Mouse (Mus musculus) myocyte (in vitro differentiated cells): Measurements from ENCODE around the gene Arhgap25.

Experiments used
- CEBPB ChIP-seq: IDR thresholded peaks from 2 replicates; pipeline ENCODE4 v1.6.1; 2011; ENCODE audit warnings: mild to moderate bottlenecking, moderate library complexity; ENCODE audit not compliant: poor library complexity, insufficient read depth, severe bottlenecking
- E2F4 ChIP-seq: IDR thresholded peaks from one replicate; pipeline ENCODE4 v1.6.1; 2011; ENCODE audit warnings: mild to moderate bottlenecking, control low read depth, moderate library complexity; ENCODE audit not compliant: insufficient read depth
- MAX ChIP-seq: IDR thresholded peaks from one replicate; pipeline ENCODE4 v1.6.1; 2011; ENCODE audit warnings: low read depth, mild to moderate bottlenecking, control low read depth
- MYOD1 ChIP-seq, 3 experiments: IDR thresholded peaks; one replicate each; pipeline ENCODE4 v1.6.1; 2011; ENCODE audit warnings: control low read depth in 2 of 3, low read depth in 2 of 3, mild to moderate bottlenecking in 2 of 3, moderate library complexity in 1 of 3; ENCODE audit not compliant: insufficient read length in 2 of 3, control insufficient read depth in 1 of 3
- MYOG ChIP-seq, 3 experiments: IDR thresholded peaks; one replicate each; pipeline ENCODE4 v1.6.1; 2011; ENCODE audit warnings: control low read depth in 2 of 3, low read depth in 2 of 3, mild to moderate bottlenecking in 2 of 3; ENCODE audit not compliant: insufficient read length in 2 of 3, control insufficient read depth in 1 of 3, insufficient read depth in 1 of 3
- POLR2A ChIP-seq: IDR thresholded peaks from one replicate; pipeline ENCODE4 v1.6.1; 2011; ENCODE audit warnings: low read depth, mild to moderate bottlenecking, control low read depth, moderate library complexity; ENCODE audit not compliant: insufficient read length
- POLR2AphosphoS2 ChIP-seq: IDR thresholded peaks from one replicate; pipeline ENCODE4 v1.6.1; 2011; ENCODE audit warnings: low read depth, control low read depth; ENCODE audit not compliant: insufficient read length
- REST ChIP-seq: IDR thresholded peaks from one replicate; pipeline ENCODE4 v1.6.1; 2011; ENCODE audit warnings: mild to moderate bottlenecking, control low read depth, moderate library complexity; ENCODE audit not compliant: insufficient read depth, insufficient read length
- SRF ChIP-seq: IDR thresholded peaks from one replicate; pipeline ENCODE4 v1.6.1; 2011; ENCODE audit warnings: low read depth; ENCODE audit not compliant: control insufficient read depth, insufficient read length
- TCF12 ChIP-seq: IDR thresholded peaks from one replicate; pipeline ENCODE4 v1.6.1; 2011; ENCODE audit warnings: mild to moderate bottlenecking, control low read depth; ENCODE audit not compliant: poor library complexity, insufficient read depth, severe bottlenecking
- TCF3 ChIP-seq: IDR thresholded peaks from one replicate; pipeline ENCODE4 v1.6.1; 2011; ENCODE audit warnings: low read depth, control low read depth; ENCODE audit not compliant: insufficient read length
- USF1 ChIP-seq: IDR thresholded peaks from one replicate; pipeline ENCODE4 v1.6.1; 2011; ENCODE audit warnings: low read depth, mild to moderate bottlenecking, control low read depth, moderate library complexity

DNA sequence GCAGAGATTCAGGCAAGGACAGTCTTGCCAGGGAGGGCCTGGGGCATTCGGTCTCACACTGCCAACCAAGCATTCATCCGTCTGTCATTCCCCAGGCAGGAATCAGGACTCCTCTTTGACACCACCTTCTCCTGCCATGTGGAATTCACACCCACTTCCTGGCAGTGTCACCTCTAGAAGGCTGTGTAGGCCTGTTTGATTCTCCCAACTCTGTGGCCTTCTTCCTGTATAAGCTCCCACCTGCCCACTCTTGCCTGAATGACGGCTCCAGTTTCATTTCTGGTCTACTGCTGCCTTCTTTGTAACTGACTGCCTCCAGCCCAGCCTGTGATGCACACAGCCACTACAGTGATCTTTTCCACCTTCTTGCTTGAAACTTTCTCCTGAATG lies 49.2 kb downstream of the Arhgap25 start:
- no peak for TF ChIP-seq MYOG (IDR thresholded peaks at IDR 0.05; ENCODE audit: control insufficient read depth in 1 of 3, insufficient read depth in 1 of 3, insufficient read length in 2 of 3, low read depth in 2 of 3)
- TF ChIP-seq E2F4 = no peak
- no peak for TF ChIP-seq POLR2A
- no peak for TF ChIP-seq POLR2AphosphoS2
- no peak for TF ChIP-seq MAX
- no peak for TF ChIP-seq SRF
- no peak for TF ChIP-seq TCF12
- no peak for TF ChIP-seq MYOD1 (IDR thresholded peaks at IDR 0.05; ENCODE audit: control insufficient read depth in 1 of 3, insufficient read length in 2 of 3, low read depth in 2 of 3)
- TF ChIP-seq CEBPB = no peak
- no peak for TF ChIP-seq USF1
- no peak for TF ChIP-seq REST
- TF ChIP-seq TCF3 = no peak
